Mouse (Mus musculus): ENCODE measurements around the gene H2-Ob.

DNA sequence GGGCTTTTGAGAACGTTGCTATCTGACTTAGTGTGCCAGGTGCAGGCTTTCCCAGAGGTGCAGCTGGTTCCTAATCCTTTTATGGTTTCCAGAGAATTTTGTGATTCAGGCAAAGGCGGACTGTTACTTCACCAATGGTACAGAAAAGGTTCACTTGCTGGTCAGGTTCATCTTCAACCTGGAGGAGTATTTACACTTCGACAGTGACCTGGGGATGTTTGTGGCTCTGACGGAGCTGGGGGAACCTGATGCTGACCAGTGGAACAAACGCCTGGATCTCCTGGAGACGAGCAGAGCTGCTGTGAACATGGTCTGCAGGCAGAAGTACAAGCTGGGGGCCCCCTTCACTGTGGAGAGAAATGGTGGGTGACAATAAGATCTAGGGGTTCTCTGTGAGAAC, 2.2 kb downstream of the H2-Ob start:
- TF ChIP-seq POLR2A (IDR thresholded peaks at IDR 0.05; ENCODE audit: borderline replicate concordance, low read depth, low read length), result no peak
- TF ChIP-seq CTCF (IDR thresholded peaks at IDR 0.05; ENCODE audit: low read depth, low read length), result no peak
